Mouse (Mus musculus) right cerebral cortex, adult 18-20 months (tissue): Measurements from ENCODE around the gene Ksr1.

Source experiments
- DNase-seq: peaks from one replicate; pipeline ENCODE4 v3.0.0; 2022; ENCODE audit warnings: mixed read lengths

Gene Ksr1

GRCm38 (mm10) chr11:79092802-79093201, 53.4 kb downstream of the Ksr1 start:
- no peak for DNase-seq

- no peak for DNase-seq
Observed at GRCm38 (mm10) chr11:79092245-79092644, 54.0 kb downstream of the Ksr1 start.

- no peak for DNase-seq
Observed at GRCm38 (mm10) chr11:79089756-79090155, 56.5 kb downstream of the Ksr1 start.

- DNase-seq: no peak
Observed at GRCm38 (mm10) chr11:79089027-79089426, 57.2 kb downstream of the Ksr1 start.

GRCm38 (mm10) chr11:79088325-79088724, 57.9 kb downstream of the Ksr1 start:
- DNase-seq: no peak

- no peak for DNase-seq
Observed at GRCm38 (mm10) chr11:79087731-79088311, 58.4 kb downstream of the Ksr1 start.

GRCm38 (mm10) chr11:79086787-79087186, 59.4 kb downstream of the Ksr1 start:
- no peak for DNase-seq

- no peak for DNase-seq
Observed at GRCm38 (mm10) chr11:79085059-79085458, 61.1 kb downstream of the Ksr1 start.

GRCm38 (mm10) chr11:79083018-79083441, 63.2 kb downstream of the Ksr1 start:
- peak; percentile 57 for DNase-seq

GRCm38 (mm10) chr11:79080965-79081891, 65.0 kb downstream of the Ksr1 start:
- no peak for DNase-seq

GRCm38 (mm10) chr11:79080081-79080480, 66.1 kb downstream of the Ksr1 start:
- peak; percentile 33 for DNase-seq

GRCm38 (mm10) chr11:79076484-79076883, 69.7 kb downstream of the Ksr1 start:
- DNase-seq: no peak

GRCm38 (mm10) chr11:79075044-79075443, 71.2 kb downstream of the Ksr1 start:
- no peak for DNase-seq

- no peak for DNase-seq
Observed at GRCm38 (mm10) chr11:79074611-79075010, 71.6 kb downstream of the Ksr1 start.

GRCm38 (mm10) chr11:79073583-79073982, 72.6 kb downstream of the Ksr1 start:
- DNase-seq: no peak

GRCm38 (mm10) chr11:79072108-79072507, 74.1 kb downstream of the Ksr1 start:
- peak; percentile 81 for DNase-seq

- no peak for DNase-seq
Observed at GRCm38 (mm10) chr11:79071082-79071972, 74.9 kb downstream of the Ksr1 start.

GRCm38 (mm10) chr11:79069453-79070153, 76.6 kb downstream of the Ksr1 start:
- no peak for DNase-seq

- no peak for DNase-seq
Observed at GRCm38 (mm10) chr11:79067172-79067571, 79.0 kb downstream of the Ksr1 start.

GRCm38 (mm10) chr11:79066191-79066530, 80.0 kb downstream of the Ksr1 start:
- DNase-seq: no peak

GRCm38 (mm10) chr11:79065463-79066190, 80.6 kb downstream of the Ksr1 start:
- DNase-seq: peak; percentile 33

GRCm38 (mm10) chr11:79064311-79064710, 81.9 kb downstream of the Ksr1 start:
- DNase-seq: no peak
